Mouse (Mus musculus) frontal cortex, adult (tissue): ENCODE results near the gene Olfr97.
"Not testable (repeated sequence)": the region's sequence is repeated elsewhere in the genome, so short reads cannot be mapped to it uniquely, and the experiment has no call there.

Source experiments
- ATAC-seq: cut with Nextera tagmentation; 2 replicates; pipeline ENCODE4 v1.9.2; 2017; ENCODE audit warnings: mild to moderate bottlenecking, moderate library complexity, mixed read lengths; ENCODE audit not compliant: low TSS enrichment

Olfr97 gene

DNA sequence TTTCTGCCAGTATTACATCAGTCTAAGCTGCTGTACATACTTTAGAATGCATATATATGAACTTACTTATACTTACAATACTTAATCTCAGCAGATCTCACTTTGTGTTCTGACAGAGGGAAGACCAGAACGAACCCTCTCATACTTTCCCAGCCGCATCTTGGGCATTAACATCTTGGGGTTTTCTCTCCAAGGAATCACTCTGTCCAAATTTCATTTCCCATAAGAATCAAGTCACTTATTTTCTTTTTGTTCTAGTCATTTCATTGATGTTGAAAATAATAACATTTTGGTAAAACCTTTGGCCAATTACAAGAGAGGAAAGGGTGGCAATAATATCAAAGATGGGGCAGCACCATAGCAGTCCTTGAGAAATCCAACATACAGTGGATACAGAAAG, at the start of gene Olfr97:
Gene Olfr97 (minus strand): TSS at position 101 of the 400 bp plus-strand sequence.
- not testable (repeated sequence) for ATAC-seq

DNA sequence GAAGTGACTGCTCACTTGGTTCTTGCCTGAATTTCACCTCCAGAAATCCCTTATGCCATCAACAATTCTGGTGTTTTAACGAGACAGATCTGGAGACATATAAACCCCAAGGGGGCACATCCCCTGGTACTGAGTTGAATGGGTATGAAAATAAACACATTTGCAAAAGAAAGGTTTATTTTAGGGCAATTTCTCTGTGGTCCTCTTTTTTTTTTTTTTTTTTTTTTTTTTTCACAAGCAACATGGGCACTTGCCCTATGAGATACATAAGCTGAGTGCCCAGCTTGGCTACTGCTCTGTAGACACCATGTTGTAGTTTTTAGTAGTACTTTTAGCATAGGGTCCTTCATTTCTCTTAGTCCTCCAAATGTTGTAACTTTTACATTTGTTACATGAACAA, 46.2 kb upstream of the Olfr97 start, which contains the start of gene Olfr99:
Gene Olfr99 (minus strand): TSS at position 101 of the 400 bp plus-strand sequence.
- no peak for ATAC-seq

- no peak for ATAC-seq
Observed at GRCm38 (mm10) chr17:37280331-37280730, 43.2 kb upstream of the Olfr97 start.

- no peak for ATAC-seq
Observed at GRCm38 (mm10) chr17:37276573-37276972, 39.4 kb upstream of the Olfr97 start.

DNA sequence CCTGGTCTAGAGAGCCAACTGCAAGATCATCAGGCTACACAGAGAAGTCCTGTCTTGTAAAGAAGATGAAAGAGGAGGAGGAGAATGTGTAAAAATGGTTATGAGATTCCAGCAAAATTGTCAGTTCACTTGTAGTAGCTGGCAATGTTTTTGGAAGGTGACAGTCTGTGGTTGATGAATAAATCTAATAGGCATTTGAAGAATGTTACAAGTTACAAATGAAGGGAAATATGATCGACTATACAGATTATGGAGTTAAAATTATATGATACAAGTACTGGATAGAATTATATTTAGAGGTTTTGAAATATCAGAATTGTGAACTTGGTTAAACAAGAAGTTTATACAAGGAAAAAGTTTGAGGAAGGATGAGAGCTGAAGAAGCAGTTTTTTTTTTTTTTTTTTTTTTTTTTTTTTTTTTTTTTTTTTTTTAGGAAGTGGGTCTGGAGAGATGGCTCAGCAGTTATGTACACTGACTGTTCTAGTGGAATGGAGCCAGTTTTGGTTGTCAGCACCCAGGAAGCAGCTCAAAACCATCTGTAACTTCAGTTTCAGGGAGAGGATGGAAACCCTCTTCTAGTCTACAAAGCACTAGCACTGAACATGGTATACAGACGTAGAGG, 38.6 kb upstream of the Olfr97 start:
- ATAC-seq: no peak

DNA sequence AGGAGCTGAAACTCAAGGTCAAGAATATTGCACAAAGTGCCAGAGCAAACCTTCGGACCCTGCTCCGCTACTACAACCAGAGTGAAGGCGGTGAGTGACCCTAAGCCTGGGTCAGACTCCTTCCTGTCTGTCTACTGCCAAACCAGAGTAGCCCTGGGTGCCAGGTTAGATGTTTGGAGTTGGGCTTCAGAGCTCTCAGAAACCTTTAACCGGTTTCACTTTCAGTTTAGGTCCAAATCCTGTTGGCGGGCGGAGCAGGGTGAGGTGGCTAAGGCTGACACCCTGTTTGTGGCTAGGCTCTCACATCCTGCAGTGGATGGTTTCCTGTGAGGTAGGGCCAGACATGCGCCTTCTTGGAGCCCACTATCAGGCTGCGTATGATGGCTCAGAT, 33.6 kb upstream of the Olfr97 start:
- ATAC-seq: peak; percentile 13

DNA sequence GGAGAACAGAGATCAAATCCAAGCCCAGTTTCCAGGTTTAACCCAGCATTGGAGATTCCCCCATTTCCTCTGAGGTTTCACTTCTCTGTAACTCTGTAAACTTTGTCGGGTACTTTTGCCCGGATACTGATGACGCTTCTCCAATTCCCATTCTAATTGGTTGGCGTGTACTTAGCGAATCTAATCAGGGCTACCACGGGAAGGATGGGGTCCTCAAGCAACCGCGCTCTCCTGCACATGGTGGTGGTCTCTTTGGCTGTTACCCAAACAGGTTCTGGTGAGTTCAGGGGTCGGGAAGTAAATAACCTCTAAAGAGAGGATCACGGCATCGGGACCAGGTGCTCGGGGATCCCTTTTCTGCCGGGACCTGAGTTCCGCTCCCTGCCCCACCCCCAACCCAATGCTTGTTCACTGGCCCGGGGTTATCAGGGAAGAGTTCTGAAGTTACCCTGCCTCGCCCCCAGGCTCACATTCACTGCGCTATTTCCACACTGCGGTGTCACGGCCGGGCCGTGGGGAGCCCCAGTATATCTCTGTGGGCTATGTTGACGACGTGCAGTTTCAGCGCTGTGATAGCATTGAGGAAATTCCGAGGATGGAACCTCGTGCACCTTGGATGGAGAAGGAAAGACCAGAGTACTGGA, 33.0 kb upstream of the Olfr97 start, which contains the start of gene H2-M3:
Gene H2-M3 (plus strand): TSS at position 163 of the 644 bp plus-strand sequence.
- ATAC-seq: peak; percentile 99

- no peak for ATAC-seq
Observed at GRCm38 (mm10) chr17:37263626-37264025, 26.5 kb upstream of the Olfr97 start, which contains the start of gene Olfr98. Gene Olfr98, minus strand, starts transcription at chr17:37263749.

DNA sequence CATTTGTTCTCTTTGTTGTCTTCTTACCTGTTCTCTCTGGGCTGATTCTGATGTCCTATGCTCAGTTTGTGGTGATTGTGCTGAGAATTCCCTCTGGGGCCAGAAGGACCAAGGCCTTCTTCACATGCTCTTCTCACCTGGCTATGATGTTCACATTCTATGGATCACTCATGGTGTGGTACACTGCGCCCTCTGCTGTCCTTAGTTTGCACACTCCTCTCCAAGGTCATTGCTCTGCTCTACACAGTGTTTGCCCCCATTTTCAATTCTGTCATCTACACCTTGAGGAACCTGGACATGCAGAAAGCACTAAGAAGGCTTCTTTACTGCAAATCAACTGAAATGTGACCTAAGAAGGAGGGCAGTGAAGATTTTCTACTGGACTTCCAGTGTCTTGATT, 13.4 kb upstream of the Olfr97 start:
- 0 out of 2 replicates have a peak, but pooled peaks have one; percentile 70 for ATAC-seq

DNA sequence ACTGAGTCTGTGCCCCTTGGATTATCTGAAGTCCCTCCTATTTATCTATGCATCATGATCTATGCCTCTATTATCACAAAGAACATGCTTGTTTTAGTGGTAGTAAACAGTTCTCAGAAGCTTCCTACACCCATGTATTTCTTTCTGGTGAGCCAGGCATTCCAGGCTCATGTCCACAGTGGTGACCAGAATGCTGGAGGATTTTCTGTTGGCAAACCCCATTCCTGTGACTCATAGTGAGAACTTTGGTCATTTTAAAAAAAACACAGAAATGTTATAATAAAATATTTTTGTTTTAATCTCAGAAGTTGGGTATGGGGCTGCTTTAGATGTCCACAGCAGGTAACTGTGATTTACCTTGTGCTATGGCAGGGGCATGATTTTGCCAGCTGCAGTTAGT, 12.3 kb upstream of the Olfr97 start:
- no peak for ATAC-seq

- ATAC-seq: peak; percentile 95
Observed at GRCm38 (mm10) chr17:37246715-37247114, 9.6 kb upstream of the Olfr97 start.

DNA sequence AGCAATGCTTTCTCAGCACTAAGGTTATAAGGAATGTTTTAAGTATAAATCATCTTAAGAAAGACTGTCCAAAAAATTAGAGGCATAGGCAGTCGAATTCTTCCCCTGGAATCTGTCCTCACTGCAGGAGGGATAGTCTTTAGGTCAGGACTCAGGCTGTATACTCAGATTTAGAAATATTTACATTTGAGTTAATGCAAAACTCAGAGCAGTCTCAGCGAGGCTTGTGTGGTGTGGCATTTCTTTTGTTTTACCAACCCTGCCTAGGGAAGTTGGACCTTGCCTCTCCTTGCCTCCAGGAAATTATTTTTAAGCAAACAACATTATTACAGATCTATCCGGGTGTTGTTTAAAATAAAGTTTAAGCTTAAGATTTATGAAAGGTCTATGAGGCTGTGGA, 5.1 kb upstream of the Olfr97 start:
- no peak for ATAC-seq

DNA sequence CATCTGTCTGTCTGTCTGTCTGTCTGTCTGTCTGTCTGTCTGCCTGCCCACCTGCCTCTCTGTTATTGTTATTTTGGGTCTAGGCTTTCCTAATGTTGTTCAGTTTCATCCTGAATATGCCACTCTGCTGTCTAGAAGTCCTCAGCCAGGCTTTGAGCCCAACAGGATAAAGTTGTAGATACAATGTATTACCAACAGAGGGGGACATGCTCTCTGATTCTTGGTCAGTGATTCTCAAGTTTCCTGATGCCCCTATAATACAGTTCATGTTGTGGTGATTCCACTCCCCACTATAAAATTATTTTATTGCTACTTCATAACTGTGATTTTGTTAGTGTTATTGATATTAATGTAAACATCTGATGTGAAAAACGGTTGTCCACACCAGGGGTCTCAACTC, 15.3 kb downstream of the Olfr97 start:
- ATAC-seq: no peak

GRCm38 (mm10) chr17:37219846-37220245, 17.3 kb downstream of the Olfr97 start, which contains the start of gene Olfr96:
Gene Olfr96, plus strand, starts transcription at chr17:37220146.
- no peak for ATAC-seq

- ATAC-seq: no peak
Observed at GRCm38 (mm10) chr17:37218486-37218885, 18.6 kb downstream of the Olfr97 start.

GRCm38 (mm10) chr17:37213018-37213417, 24.1 kb downstream of the Olfr97 start, which contains the start of gene Olfr95:
Gene Olfr95, minus strand, starts transcription at chr17:37213118.
- ATAC-seq: no peak

GRCm38 (mm10) chr17:37210884-37211768, 26.0 kb downstream of the Olfr97 start:
- ATAC-seq: peak; percentile 96

DNA sequence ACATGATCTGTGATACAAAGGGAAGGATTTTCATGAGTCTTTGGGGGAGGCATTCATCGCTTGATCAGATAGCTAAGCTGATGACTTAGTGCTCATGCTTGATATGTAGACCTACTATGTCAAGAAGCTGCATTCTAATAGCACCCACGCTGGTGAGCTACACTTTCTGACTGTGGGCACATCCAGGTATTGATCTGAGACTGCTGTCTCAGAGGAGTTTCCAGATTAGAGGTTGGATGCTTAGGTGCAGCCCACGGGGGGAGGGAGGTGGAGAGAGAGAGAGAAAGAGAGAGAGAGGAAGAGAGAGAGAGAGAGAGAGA, 33.3 kb downstream of the Olfr97 start:
- peak; percentile 47 for ATAC-seq

GRCm38 (mm10) chr17:37203206-37203916, 33.8 kb downstream of the Olfr97 start:
- ATAC-seq: peak; percentile 96

- no peak for ATAC-seq
Observed at GRCm38 (mm10) chr17:37200894-37201293, 36.2 kb downstream of the Olfr97 start, which contains the start of gene Olfr94. Gene Olfr94, minus strand, starts transcription at chr17:37200994.
